Mouse (Mus musculus) midbrain, embryonic 12.5 days (tissue): ENCODE data around the gene Gm29094. TPM values are rescaled to one million over a fixed set of nuclear protein-coding genes. Genes with fewer than 3 reads are reported as not detected.
A peak's percentile ranks its signal among the peaks of the same experiment; 100 is the strongest.
"Not testable (repeated sequence)": the region's sequence is repeated elsewhere in the genome, so short reads cannot be mapped to it uniquely, and the experiment has no call there.

Experiments
- ATAC-seq: fragments of 200-750 bp; cut with Nextera tagmentation; 2 replicates; pipeline ENCODE4 v1.8.0; 2017; ENCODE audit warnings: low read depth, moderate TSS enrichment, moderate library complexity; ENCODE audit not compliant: low FRiP score
- H3K27ac ChIP-seq: fragments of 300-500 bp; sonication (generic); replicated peaks from 2 replicates; pipeline ENCODE4 v1.5.1; 2016; ENCODE audit warnings: mild to moderate bottlenecking
- H3K27me3 ChIP-seq: fragments of 300-500 bp; sonication (generic); 2 replicates; pipeline ENCODE4 v1.6.1; 2016; ENCODE audit warnings: mild to moderate bottlenecking
- H3K36me3 ChIP-seq: fragments of 300-500 bp; sonication (generic); 2 replicates; pipeline ENCODE4 v1.6.1; 2016
- H3K4me1 ChIP-seq: fragments of 300-500 bp; sonication (generic); 2 replicates; pipeline ENCODE4 v1.6.1; 2016
- H3K4me2 ChIP-seq: fragments of 300-500 bp; sonication (generic); replicated peaks from 2 replicates; pipeline ENCODE4 v1.6.1; 2016; ENCODE audit warnings: mild to moderate bottlenecking, moderate library complexity
- H3K4me3 ChIP-seq: fragments of 300-500 bp; sonication (generic); 2 replicates; pipeline ENCODE4 v1.5.1; 2016; ENCODE audit warnings: mild to moderate bottlenecking
- H3K9ac ChIP-seq: fragments of 300-500 bp; sonication (generic); replicated peaks from 2 replicates; pipeline ENCODE4 v1.6.1; 2016; ENCODE audit warnings: mild to moderate bottlenecking, moderate library complexity
- H3K9me3 ChIP-seq: fragments of 300-500 bp; sonication (generic); 2 replicates; pipeline ENCODE4 v1.6.1; 2016; ENCODE audit warnings: mild to moderate bottlenecking
- WGBS: fragments of 180-500 bp; shearing (Covaris S2); methylation state at CpG from one replicate; pipeline ENCODE4 v1.1.7; 2016; 5-methylcytosine and 5-hydroxymethylcytosine counted together
- polyA plus RNA-seq: library from polyadenylated mRNA; unstranded; fragments of >200 nt; fragmentation: Nextera tagmentation; extraction: Ambion mirVana; gene quantifications from 2 replicates; pipeline ENCODE4 v1.2.1, GENCODE M21; 2016

Gene Gm29094
- polyA plus RNA-seq: not detected in 2 replicates

GRCm38 (mm10) chr9:89198969-89199416 lies at the start of gene Gm29094, which contains the start of gene Bcl2a1b:
Gene Gm29094 (plus strand): TSS chr9:89199379.
Gene Bcl2a1b (plus strand): TSS chr9:89199209.
- H3K4me1 ChIP-seq, ATAC-seq, H3K36me3 ChIP-seq, H3K27ac ChIP-seq, H3K9me3 ChIP-seq, H3K4me2 ChIP-seq, H3K27me3 ChIP-seq, H3K9ac ChIP-seq, H3K4me3 ChIP-seq: not testable (repeated sequence)
- whole genome bisulfite sequencing: 94% methylated on average over 5 of the region's 5 CpGs

GRCm38 (mm10) chr9:89172539-89172938 lies 26.6 kb upstream of the Gm29094 start:
- ATAC-seq, H3K4me2 ChIP-seq, H3K36me3 ChIP-seq, H3K9ac ChIP-seq, H3K9me3 ChIP-seq, H3K4me3 ChIP-seq, H3K4me1 ChIP-seq, H3K27ac ChIP-seq, H3K27me3 ChIP-seq: not testable (repeated sequence)

GRCm38 (mm10) chr9:89178833-89179232 lies 20.3 kb upstream of the Gm29094 start:
- H3K27me3 ChIP-seq, H3K4me3 ChIP-seq, H3K4me2 ChIP-seq, H3K36me3 ChIP-seq, H3K9me3 ChIP-seq, H3K27ac ChIP-seq, ATAC-seq, H3K4me1 ChIP-seq, H3K9ac ChIP-seq: not testable (repeated sequence)
- 46% methylated on average over 2 of the region's 3 CpGs for WGBS

GRCm38 (mm10) chr9:89179469-89179868 lies 19.7 kb upstream of the Gm29094 start:
- not testable (repeated sequence) for H3K27me3 ChIP-seq, H3K9me3 ChIP-seq, H3K9ac ChIP-seq, H3K4me3 ChIP-seq, H3K4me1 ChIP-seq, H3K36me3 ChIP-seq, ATAC-seq, H3K27ac ChIP-seq, H3K4me2 ChIP-seq
- WGBS: 79% methylated on average over 4 of the region's 4 CpGs

- WGBS: 83% methylated on average over 15 of the region's 15 CpGs
- ATAC-seq, H3K27me3 ChIP-seq, H3K4me1 ChIP-seq, H3K4me2 ChIP-seq, H3K9ac ChIP-seq, H3K27ac ChIP-seq, H3K4me3 ChIP-seq, H3K36me3 ChIP-seq, H3K9me3 ChIP-seq: not testable (repeated sequence)
These were observed 12.2 kb upstream of the Gm29094 start for GRCm38 (mm10) chr9:89187006-89187405.

- H3K27me3 ChIP-seq, H3K9me3 ChIP-seq, H3K36me3 ChIP-seq, H3K4me3 ChIP-seq, ATAC-seq, H3K4me2 ChIP-seq, H3K4me1 ChIP-seq, H3K27ac ChIP-seq, H3K9ac ChIP-seq: not testable (repeated sequence)
These were observed 3.7 kb upstream of the Gm29094 start for GRCm38 (mm10) chr9:89195483-89195882.

GRCm38 (mm10) chr9:89197509-89197908 lies 1.7 kb upstream of the Gm29094 start:
- H3K27me3 ChIP-seq, H3K4me3 ChIP-seq, H3K36me3 ChIP-seq, H3K4me2 ChIP-seq, H3K4me1 ChIP-seq, ATAC-seq, H3K9me3 ChIP-seq, H3K27ac ChIP-seq, H3K9ac ChIP-seq: not testable (repeated sequence)
- 100% methylated on average over 1 of the region's 1 CpGs for WGBS

GRCm38 (mm10) chr9:89198349-89198748 lies 830 bp upstream of the Gm29094 start:
- WGBS: 92% methylated on average over 3 of the region's 3 CpGs
- not testable (repeated sequence) for ATAC-seq, H3K36me3 ChIP-seq, H3K9ac ChIP-seq, H3K9me3 ChIP-seq, H3K4me1 ChIP-seq, H3K27ac ChIP-seq, H3K27me3 ChIP-seq, H3K4me3 ChIP-seq, H3K4me2 ChIP-seq

GRCm38 (mm10) chr9:89202256-89202655 lies 3.1 kb downstream of the Gm29094 start:
- ATAC-seq, H3K9me3 ChIP-seq, H3K4me1 ChIP-seq, H3K4me2 ChIP-seq, H3K27ac ChIP-seq, H3K4me3 ChIP-seq, H3K27me3 ChIP-seq, H3K36me3 ChIP-seq, H3K9ac ChIP-seq: not testable (repeated sequence)

- WGBS: 83% methylated on average over 1 of the region's 1 CpGs
- not testable (repeated sequence) for H3K9ac ChIP-seq, ATAC-seq, H3K9me3 ChIP-seq, H3K27ac ChIP-seq, H3K4me2 ChIP-seq, H3K4me3 ChIP-seq, H3K27me3 ChIP-seq, H3K36me3 ChIP-seq, H3K4me1 ChIP-seq
These were observed 9.8 kb downstream of the Gm29094 start for GRCm38 (mm10) chr9:89208939-89209338.

- 32% methylated on average over 9 of the region's 12 CpGs for WGBS
- H3K36me3 ChIP-seq, H3K27me3 ChIP-seq, H3K9me3 ChIP-seq, H3K9ac ChIP-seq, H3K4me1 ChIP-seq: not testable (repeated sequence)
- H3K27ac ChIP-seq: peak within 1 kb of the TSS; percentile 70
- peak within 1 kb of the TSS; percentile 35 for H3K4me3 ChIP-seq
- peak within 1 kb of the TSS; percentile 46 for H3K4me2 ChIP-seq
- peak; percentile 55 for ATAC-seq
These were observed 11.3 kb downstream of the Gm29094 start, which contains the start of gene Mthfs for GRCm38 (mm10) chr9:89210353-89211064. Gene Mthfs (plus strand): TSS chr9:89210676.

- H3K27ac ChIP-seq: peak overlapping the region; percentile 70; the same call in 1 of the 2 replicates
- not testable (repeated sequence) for H3K4me1 ChIP-seq, H3K36me3 ChIP-seq, H3K27me3 ChIP-seq, H3K9me3 ChIP-seq, H3K9ac ChIP-seq
- H3K4me2 ChIP-seq: peak overlapping the region; percentile 41
- WGBS: 8% methylated on average over 9 of the region's 44 CpGs
- H3K4me3 ChIP-seq: peak overlapping the region; percentile 35
- peak; percentile 95 for ATAC-seq
These were observed 12.1 kb downstream of the Gm29094 start for GRCm38 (mm10) chr9:89211065-89211858.
